Mouse (Mus musculus): ENCODE results near the gene Rgs14.

GRCm38 (mm10) chr13:55399300-55400038 is 29.9 kb downstream of the Rgs14 start:
- no peak for TF ChIP-seq CTCF (IDR thresholded peaks at IDR 0.05; ENCODE audit: extremely low read depth, insufficient read length, insufficient replicate concordance, low read depth, low read length)
- TF ChIP-seq POLR2A (IDR thresholded peaks at IDR 0.05; ENCODE audit: low read depth, low read length): no peak; the same call in 1 of the 2 replicates
